Mouse (Mus musculus): ENCODE measurements around the gene Iqch.

DNA sequence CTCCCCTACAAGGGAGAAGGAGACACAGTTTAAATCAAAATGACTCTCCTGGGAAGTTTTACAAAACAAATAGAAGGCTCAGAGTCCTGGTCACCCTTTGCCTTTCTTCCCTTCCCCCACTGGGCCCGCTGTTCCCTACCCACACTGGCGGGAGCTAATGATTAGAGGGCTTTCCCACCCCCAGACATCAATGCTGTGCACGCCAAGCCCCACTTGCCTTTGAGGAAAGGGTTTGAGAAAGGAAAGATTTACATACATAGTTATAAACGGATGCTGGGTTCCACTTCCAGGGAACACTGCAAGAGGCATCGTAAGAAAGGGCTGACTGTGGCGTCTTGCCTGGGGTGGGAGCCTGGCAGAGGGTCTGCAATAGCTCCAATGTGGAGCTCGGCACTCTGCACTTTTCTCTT, 67.9 kb downstream of the Iqch start:
- TF ChIP-seq POLR2A (IDR thresholded peaks at IDR 0.05; ENCODE audit: low read depth, low read length) (no peak), CTCF (conservative IDR thresholded peaks at IDR 0.05; ENCODE audit: insufficient read depth, insufficient read length, low read depth, low read length) (no peak)

Measured in kidney, adult 2 months (tissue).